Mouse (Mus musculus): ENCODE measurements around the gene Casp8.
"Not testable (repeated sequence)": the region's sequence is repeated elsewhere in the genome, so short reads cannot be mapped to it uniquely, and the experiment has no call there.

The Casp8 gene

DNA sequence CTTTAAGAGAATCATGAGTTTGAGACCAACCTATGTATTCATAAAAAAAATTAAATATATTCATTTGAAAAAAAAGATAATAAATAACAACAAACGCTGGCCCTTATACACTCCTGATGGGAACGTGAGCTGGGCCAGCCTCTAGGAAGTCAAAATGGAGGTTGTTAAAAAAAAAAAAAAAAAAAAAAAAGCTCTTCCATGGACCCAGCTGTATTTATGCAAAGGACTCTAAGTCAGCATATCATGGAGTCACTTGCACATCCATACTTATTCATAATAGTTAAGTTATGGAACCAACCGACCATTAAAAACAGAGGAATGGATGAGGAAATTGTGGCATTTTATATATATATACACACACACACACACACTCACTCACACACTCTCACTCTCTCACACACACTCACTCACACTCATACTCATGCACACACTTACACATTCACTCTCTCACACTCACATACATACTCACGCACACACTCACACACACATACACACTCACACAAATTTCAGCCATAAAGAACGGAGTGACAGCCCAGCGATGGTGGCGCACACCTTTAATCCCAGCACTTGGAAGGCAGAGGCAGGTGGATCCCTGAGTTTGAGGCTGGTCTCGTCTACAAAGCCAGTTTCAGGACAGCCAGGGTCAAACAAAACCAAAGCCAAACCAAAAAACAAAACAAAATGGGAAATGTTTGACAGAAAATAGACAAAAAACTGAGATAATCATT is 6.5 kb downstream of the Casp8 start:
- no peak for DNase-seq

DNA sequence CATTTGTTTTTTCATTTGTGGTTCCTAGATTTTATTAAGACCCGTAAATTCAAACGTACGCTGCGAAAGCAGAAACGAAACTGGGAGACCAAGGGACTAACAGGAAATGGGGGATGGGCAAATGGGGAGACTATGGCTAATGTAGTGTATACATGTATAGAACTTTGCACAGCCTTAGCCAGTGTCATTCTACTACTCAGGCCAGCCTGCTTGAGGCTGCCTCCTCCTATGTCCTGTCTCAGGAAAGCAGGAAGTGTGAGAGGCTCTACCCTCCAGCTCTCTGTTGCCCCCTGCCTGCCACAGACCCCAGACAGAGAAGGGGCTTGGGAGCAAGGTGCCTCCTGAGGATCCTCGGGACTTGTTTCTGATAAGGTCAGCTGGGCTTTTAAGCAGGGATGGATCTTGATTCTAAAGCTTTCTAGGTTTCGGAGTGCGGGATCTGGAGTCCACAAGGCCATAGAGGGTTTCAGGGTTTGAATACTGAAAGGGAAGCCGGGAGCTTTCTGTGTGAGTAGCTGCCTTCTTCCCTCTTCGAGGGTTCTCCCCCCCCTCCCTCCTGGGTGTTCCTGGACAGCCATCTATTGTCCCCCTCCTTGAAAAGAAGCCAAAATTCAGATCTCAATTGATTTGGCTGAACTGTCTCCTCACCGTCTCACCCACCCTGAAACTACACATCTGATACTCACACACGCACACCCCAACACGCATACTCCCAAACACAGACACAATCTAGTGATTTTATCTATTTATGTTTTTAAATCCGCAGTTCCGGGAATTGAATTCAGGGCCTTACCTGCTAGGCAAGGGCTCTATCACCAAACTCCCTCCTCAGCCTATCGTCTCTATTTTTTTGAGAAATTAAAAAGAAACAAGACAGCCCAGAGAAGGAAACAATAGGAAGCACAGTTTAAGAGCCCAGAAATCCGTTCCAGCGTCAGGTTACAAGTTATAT is 7.4 kb downstream of the Casp8 start:
- DNase-seq = peak; percentile 65 to 67

DNA sequence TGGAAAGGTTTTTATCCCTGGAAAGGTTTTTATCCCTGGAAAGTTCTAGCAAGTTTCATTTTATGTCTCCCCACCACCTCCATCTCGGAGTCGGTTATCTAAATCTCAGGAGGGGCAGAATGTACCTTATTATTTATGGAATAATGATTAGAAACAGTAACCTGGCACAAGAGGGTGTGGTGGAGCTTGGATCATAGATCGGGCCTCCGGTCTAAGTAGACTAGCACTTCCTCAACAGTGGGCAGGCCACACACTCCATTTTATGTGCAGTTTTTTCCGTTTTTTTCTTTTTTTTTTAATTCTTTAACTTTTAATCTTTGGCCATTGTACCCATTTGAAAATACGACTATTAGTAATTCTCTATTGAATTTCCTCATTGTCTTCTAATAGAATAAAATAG is 8.4 kb downstream of the Casp8 start:
- no peak for DNase-seq

DNA sequence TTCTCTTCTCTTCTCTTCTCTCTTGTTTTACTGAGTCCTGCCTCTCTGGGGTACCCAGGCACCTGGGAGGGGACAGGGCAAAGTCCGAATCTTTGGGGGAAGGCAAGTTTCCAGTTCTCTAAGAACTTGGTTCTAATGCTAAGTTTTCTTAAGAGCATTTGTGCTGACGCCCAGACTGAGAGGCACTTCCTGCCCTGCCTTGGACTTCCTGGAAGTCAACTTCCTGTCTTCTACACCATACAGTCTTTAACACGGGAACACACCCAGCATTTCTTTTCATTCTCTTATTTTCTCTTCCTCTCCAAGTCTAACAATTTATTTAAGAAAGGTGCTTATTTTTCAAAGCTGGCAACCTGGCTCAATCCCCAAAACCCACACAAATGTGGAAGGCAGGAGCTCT is 11.5 kb downstream of the Casp8 start:
- no peak for DNase-seq

DNA sequence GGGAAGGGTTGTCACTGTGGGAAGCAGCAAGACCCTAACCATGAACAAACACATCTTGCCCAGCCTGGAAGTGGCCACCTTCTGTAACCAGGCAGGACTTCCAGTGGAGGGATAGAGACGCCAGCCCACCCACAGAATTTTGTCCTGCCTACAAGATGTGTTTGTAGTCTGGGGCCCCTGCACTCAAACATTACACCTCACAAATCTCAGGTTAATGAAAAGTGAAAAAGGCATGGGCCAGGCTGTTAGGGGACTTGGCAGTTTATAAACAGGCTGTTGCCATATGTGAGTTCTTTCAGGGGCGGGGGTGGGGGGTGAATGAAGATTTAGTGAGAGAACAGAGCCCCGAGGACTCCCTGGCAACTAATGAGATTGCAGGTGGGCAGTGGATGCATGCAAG is 31.1 kb downstream of the Casp8 start:
- no peak for DNase-seq

DNA sequence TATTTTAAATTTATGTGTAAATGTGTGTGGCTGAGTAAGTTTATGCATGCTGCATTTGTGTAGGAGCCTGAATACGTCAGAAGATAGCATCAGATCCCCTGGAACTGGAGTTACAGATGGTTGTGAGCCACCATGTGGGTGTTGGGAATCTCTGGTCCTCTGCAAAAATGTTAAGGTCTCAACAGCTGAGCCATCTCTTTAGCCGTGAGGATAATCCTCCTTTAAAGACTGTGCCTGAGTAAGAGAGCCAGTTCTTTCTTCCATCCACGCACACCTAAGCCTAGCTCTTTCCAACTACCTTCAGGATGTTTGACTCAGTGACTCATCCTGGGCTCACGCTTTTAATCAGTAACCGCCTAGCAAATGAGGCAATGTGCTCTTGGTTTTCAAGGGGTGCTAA is 35.6 kb downstream of the Casp8 start:
- DNase-seq = no peak

DNA sequence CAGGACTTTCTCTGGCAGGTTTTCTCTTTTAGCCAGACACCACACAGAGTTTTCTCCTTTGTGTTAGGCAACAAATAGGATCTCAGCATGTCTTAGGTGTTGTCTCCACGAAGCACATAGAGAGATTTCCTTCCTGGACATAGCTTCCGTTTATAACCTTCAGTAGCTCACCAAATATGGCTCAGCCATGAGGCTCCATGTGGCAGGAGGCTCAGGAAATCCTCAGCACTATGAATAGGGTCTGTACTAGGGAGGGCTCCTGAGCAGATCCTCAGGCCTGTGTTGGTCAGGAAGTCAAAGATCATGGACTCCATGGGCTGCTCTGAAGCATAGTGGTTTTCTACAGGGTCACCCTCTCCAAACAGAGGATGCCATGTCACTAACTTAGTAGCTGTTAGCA is 37.0 kb downstream of the Casp8 start:
- DNase-seq = no peak

DNA sequence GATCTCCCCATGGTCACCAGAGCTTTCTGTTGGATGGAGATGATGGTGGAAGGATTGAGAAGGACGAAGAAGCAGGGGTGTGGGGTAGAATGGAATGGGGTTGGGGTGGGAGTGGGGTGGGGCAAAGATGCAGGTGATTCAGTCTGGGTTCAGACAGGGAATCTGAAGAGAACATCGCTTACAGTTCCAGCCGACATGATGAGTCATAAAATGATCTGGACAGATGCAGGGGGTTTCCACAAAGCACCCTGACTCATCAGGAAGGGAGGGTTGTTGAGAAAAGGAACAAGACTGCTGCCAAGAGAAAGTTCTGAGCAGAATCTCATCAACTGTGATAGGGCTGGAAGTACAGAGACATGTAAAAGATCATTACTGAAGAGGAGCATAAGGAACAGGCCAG is 61.6 kb downstream of the Casp8 start:
- DNase-seq = not testable (repeated sequence)

DNA sequence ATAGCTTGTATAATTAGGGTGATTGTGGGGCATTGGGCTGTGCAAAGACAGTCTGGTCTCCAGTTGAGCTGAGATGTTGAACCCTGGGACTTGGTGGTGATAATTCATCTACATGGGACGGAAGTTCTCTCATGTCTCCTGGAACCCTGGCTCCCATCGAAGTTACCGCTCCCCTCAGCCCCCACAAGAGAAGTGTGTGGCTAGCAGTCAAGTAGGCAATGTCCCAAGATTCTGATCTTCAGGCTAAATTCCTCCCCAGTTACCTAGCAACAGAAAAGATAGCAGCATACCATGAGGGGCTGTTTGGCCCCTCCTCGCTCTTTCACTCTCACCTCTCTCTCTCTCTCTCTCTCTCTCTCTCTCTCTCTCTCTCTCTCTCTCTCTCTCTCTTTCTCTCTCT is 64.0 kb downstream of the Casp8 start:
- not testable (repeated sequence) for DNase-seq

DNA sequence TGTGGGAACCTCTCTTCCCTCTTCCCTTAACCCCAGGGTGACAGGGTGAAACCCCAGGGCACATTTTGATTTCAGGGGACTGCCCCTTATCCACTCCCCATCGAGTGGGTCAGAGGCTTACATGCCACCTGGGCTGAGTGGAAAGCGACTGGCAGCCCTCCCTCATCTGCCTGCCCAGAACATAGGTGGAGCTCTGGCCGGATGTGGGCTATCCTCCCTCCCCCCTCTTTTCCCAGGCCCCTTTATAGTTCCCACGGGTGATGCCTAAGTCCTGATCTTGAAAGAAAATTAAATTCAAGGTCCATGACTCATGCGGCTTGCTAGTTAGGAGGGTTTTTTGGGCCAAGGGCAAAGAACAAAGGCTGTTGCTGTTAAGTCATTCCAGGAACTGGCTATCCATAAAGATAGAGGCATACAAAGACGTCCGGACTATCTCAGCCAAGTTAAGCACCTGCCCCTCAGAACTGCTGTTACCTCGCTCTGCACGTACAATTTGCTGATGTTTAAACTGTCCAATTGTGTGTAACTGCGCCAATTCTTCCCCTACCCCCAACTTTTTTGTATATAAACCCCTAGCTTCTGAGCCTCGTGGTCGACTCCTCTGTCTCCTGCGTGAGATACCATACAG is 64.7 kb downstream of the Casp8 start:
- peak in 1 of 2 experiments; percentile 52 for DNase-seq

DNA sequence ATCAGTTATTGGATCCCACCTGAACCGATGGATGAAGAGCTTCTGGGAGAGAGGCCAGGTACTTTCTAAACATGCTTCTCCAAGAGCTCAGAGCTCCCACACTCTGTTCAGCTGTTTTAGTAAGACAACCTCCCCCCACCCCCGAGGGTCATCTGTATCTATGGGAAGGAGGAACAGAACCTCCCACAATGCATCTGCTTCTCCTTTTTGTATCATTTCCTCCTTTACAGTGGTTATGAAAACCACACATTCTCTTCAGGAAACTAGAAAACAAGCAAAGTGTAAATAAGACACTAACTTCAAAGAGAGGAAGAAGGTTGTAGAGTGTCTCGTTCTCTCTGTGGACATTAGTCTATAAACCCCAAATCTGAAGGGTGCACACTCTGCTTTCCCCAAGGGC is 65.4 kb downstream of the Casp8 start:
- DNase-seq = not testable (repeated sequence)

DNA sequence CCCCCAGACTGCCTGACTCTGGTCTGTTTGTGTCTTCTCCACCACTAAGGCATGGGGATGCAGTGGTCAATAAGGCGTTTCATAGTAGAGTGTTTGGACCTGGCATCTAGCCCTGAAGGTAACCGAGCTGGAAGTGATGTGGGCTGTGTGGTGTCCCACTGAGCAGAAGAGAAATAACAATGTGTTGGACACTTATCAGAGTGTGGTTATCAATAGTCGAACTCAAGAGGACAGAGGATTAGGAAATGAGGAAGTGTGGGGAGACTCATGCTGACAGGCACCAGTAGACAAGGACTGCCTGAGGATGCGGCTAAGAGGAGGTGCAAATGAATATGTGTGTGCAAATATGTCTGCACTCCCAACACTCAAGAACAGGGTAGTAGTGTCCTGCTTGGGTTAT is 81.3 kb downstream of the Casp8 start:
- DNase-seq = not testable (repeated sequence)

DNA sequence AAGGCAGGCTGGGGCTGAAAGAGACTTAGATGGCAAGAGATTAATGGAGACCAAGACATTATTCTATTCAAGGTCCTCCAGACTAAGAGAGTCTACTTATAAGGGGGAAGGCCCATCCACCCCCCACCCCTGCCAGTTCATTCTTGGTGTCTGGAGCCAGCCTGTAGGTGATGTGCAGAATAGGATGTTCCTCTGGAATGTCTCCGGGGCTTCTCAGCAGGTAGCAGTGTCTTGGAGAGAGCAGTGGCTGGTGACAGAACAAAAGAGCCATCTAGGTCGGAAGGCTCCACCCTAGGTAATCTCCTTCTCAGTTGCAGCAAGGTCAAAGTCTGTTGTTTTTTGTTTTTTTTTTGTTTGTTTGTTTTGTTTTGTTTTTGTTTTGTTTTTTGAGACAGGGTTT is 84.1 kb downstream of the Casp8 start:
- not testable (repeated sequence) for DNase-seq

DNA sequence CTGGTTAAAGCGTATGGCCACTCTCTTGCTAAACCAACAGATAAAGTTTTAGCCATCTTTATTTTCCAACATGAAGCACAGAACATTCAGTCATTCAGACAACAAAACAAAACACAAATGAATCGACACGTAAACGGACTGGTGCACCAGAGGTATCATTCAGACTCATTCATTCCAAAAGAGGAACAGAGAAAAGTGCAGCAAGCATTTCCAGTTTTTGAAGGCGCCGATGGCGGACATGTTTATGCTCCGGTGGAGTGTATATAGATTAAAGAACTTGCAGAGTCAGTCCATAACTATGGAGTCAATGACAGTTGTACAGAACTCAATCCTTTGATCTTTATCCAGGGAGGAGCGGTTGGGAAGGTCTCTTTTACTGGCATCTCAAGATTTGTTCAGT is 88.1 kb downstream of the Casp8 start:
- DNase-seq = not testable (repeated sequence)

DNA sequence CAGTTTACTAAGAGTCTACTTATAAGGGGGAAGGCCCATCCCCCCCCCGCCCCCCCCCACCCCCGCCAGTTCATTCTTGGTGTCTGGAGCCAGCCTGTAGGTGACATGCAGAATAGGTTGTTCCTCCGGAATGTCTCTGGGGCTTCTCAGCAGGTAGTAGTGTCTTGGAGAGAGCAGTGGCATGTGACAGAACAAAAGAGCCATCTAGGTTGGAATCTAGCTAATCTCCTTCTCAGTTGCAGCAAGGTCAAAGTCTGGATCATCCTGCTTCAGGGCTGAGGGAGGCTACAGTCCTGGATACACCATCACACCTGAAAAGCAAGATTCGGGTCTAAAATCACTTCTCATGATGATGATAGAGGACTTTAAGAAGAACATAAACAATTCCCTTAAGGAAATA is 90.5 kb downstream of the Casp8 start:
- no peak for DNase-seq

DNA sequence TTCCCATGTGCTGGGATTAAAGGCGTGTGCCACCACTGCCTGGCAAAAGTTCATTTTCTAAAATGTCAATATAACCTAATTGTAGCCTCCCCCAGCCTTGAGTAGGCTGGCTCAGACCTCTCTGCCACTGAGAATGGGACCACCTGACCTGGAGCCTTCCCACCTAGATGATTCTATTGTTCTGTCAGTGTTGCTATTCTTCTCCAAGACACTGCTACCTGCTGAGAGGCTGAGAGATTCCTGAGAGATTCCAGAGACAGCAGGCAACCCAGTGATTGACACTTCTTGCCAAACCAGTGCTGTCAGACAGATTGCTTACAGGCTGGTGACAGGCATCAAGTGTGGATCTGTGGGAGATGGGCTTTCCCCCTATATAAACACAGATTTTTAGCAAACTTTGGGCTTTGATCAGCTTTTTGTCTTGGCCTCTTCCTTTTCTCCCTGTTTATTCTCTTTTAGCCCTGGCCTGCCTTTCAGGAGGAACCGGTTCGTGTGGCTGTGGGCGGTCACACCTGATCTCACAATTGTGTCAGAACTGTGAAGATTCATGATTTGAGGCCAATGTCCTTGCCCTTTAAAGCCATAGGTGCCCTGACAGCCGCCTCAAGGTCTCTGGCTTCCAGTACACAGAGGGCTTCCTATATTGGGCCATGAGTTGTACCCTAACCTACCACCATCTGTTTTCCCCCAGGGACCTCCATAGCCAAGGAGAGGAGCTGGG is 94.8 kb downstream of the Casp8 start:
- DNase-seq = peak; percentile 28 to 59

DNA sequence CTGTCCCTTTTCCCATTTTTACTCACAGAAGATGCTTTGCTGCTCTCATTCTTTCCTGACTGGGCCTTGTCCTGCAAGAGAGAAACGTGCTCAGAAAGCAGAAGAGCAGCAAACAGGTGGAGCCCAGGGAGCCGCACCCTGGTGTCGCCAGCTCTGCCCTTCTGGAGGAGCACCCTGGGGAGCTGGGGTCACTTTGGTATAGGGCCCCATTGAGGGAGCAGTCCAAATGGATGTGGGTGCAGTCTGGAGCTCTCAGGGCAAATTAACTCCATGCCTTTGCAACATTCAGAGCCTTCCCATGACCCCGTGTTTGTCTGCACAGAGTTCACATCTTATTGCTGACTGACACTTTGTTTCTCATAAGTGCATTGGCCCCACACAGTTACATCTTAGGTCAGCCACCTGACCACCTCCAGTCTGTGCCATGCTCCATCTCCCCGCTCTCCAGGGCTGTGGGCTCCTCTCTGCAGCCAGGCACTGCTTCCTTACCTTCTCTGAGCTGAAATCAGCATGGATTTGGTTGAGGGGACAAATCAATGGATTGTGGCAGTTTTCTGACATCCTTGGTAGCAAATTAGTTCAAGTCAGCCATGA is 95.6 kb downstream of the Casp8 start:
- DNase-seq = not testable (repeated sequence)

DNA sequence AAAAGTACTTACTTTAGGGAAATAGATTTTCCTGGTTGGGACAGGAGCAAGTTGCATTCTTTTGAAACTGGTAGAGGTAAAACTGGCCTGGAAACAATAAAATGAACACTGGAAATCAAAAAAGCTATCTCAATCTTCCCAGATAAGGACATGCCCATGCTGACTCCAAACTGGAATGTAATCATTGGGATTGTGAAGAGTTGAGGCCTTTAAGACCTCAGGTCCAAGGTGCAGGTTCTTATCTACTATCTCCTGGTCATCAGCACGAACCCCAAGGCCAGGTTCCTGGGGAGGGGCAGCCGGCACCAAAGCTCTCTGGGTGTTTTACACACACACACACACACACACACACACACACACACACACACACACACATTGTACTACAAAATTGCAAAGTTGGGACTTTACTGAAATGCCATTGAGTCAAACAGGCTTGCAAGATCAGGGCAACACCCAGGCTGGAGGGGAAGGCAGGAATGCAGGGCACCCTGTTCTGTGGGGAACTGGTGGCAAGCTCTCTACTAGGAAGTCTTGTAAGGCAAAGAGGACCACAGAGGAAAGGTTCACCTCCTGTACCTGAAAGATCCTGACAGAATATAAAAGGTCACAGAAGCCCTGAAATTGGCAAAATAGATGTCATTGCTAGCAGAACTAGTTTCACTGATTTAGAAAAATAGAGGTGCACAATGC is 96.5 kb downstream of the Casp8 start:
- not testable (repeated sequence) for DNase-seq

DNA sequence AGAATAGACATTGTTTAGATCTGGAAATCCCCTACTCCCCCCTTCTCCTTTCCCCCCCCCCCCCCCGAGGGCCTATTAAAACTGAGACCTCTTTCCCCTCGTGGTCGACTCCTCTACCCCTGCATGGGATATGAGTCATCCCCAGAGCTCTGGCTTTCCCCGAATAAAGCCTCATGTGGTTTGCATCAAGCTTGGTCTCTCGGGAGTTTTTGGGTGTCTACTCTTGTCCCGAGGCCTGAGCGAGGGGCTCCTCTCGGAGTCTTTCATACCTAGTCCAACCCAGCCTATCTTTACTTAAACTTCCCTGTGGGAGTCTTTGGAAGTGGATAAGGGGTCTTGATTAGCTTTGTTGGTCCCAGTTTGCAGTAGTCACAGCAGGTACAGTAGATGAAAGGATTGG is 97.2 kb downstream of the Casp8 start:
- DNase-seq = not testable (repeated sequence)

Measured in kidney, postnatal 25 days (tissue).